Mouse (Mus musculus): ENCODE measurements around the gene Gm32802. TPM values are rescaled to one million over a fixed set of nuclear protein-coding genes. Genes with fewer than 3 reads are reported as not detected.
"Not testable (repeated sequence)": the region's sequence is repeated elsewhere in the genome, so short reads cannot be mapped to it uniquely, and the experiment has no call there.

Gene Gm32802
- polyA plus RNA-seq, 2 experiments, result not detected

GRCm38 (mm10) chr10:118294938-118295337 lies 36.5 kb downstream of the Gm32802 start, which contains the start of gene Iltifb:
Iltifb (minus strand) TSS chr10:118295038.
- Histone ChIP-seq H3K36me3 (replicated peaks; ENCODE audit: control insufficient read depth, insufficient read depth, low read depth) (no peaks in the 10 kb centered on the region), H3K4me3 (ENCODE audit: insufficient read depth in 1 of 2, low read depth in 2 of 2, low read length in 2 of 2) (no peak within 1 kb of the TSS), H3K9me3 (ENCODE audit: control insufficient read depth, low read length) (no peaks in the 10 kb centered on the region), H3K27me3 (ENCODE audit: control insufficient read depth, insufficient read depth, low read length) (no peaks in the 10 kb centered on the region), H3K4me1 (replicated peaks; ENCODE audit: control insufficient read depth in 2 of 2, insufficient read depth in 2 of 2, low read length in 1 of 2) (no peaks in the 10 kb centered on the region), H3K9ac (replicated peaks) (no peak within 1 kb of the TSS), H3K27ac (no peak within 1 kb of the TSS), H3K4me2 (ENCODE audit: low read depth) (no peak within 1 kb of the TSS)
- no peak for TF ChIP-seq EP300 (IDR thresholded peaks at IDR 0.05; ENCODE audit: low read depth)
- TF ChIP-seq CTCF (IDR thresholded peaks at IDR 0.05; ENCODE audit: low read depth), result no peak
- DNase-seq (ENCODE audit: low read depth in 3 of 3, low spot score in 3 of 3) (no peak), ATAC-seq (ENCODE audit: insufficient read depth) (no peak)
- 79% methylated on average over 6 of the region's 6 CpGs for WGBS (ENCODE audit: insufficient replicate concordance)

GRCm38 (mm10) chr10:118302133-118302532 lies 43.6 kb downstream of the Gm32802 start:
- H3K4me3 ChIP-seq (ENCODE audit: insufficient read depth in 1 of 2, low read depth in 2 of 2, low read length in 2 of 2); H3K4me2 ChIP-seq (ENCODE audit: low read depth); H3K9me3 ChIP-seq (ENCODE audit: control insufficient read depth, low read length); DNase-seq (ENCODE audit: low read depth in 3 of 3, low spot score in 3 of 3); H3K36me3 ChIP-seq (replicated peaks; ENCODE audit: control insufficient read depth, insufficient read depth, low read depth); ATAC-seq (ENCODE audit: insufficient read depth); H3K4me1 ChIP-seq (replicated peaks; ENCODE audit: control insufficient read depth in 2 of 2, insufficient read depth in 2 of 2, low read length in 1 of 2); H3K9ac ChIP-seq (replicated peaks); H3K27me3 ChIP-seq (ENCODE audit: control insufficient read depth, insufficient read depth, low read length); H3K27ac ChIP-seq: not testable (repeated sequence)
- 21% methylated on average over 2 of the region's 2 CpGs for WGBS (ENCODE audit: insufficient replicate concordance)

Other genes with a start within 250 kb of the Gm32802 start
- gene Mdm1, start 116.9 kb upstream of the Gm32802 start, polyA plus RNA-seq (2012; rRNA removed), result 5.6 and 6.8 TPM in 2 replicates
- gene Mdm1, start 116.9 kb upstream of the Gm32802 start, polyA plus RNA-seq (2014; fragmentation: Nextera tagmentation; extraction: Ambion mirVana), result 8.4 and 9.8 TPM in 2 replicates
- gene Il22, start 53.7 kb upstream of the Gm32802 start, polyA plus RNA-seq (2012; rRNA removed), result not detected in 2 replicates
- gene Il22, start 53.7 kb upstream of the Gm32802 start, polyA plus RNA-seq (2014; fragmentation: Nextera tagmentation; extraction: Ambion mirVana), result not detected in 2 replicates
- gene Gm32717, start 17.9 kb upstream of the Gm32802 start, polyA plus RNA-seq (2012; rRNA removed), result not detected in 2 replicates
- not detected in 2 replicates for gene Gm32717, start 17.9 kb upstream of the Gm32802 start, polyA plus RNA-seq (2014; fragmentation: Nextera tagmentation; extraction: Ambion mirVana)
- gene Iltifb, start 36.4 kb downstream of the Gm32802 start, polyA plus RNA-seq (2012; rRNA removed), result not detected in 2 replicates
- gene Iltifb, start 36.4 kb downstream of the Gm32802 start, polyA plus RNA-seq (2014; fragmentation: Nextera tagmentation; extraction: Ambion mirVana), result not detected in 2 replicates
- not detected in 2 replicates for gene Gm9040, start 68.3 kb downstream of the Gm32802 start, polyA plus RNA-seq (2012; rRNA removed)
- not detected in 2 replicates for gene Gm9040, start 68.3 kb downstream of the Gm32802 start, polyA plus RNA-seq (2014; fragmentation: Nextera tagmentation; extraction: Ambion mirVana)
- not detected in 2 replicates for gene Gm9044, start 73.7 kb downstream of the Gm32802 start, polyA plus RNA-seq (2012; rRNA removed)
- not detected in 2 replicates for gene Gm9044, start 73.7 kb downstream of the Gm32802 start, polyA plus RNA-seq (2014; fragmentation: Nextera tagmentation; extraction: Ambion mirVana)
- gene Gm9045, start 79.1 kb downstream of the Gm32802 start, polyA plus RNA-seq (2012; rRNA removed), result 0.01 TPM in 1 of 2 replicates, not detected in the other
- 0.05 TPM in 1 of 2 replicates, not detected in the other for gene Gm9045, start 79.1 kb downstream of the Gm32802 start, polyA plus RNA-seq (2014; fragmentation: Nextera tagmentation; extraction: Ambion mirVana)
- not detected in 2 replicates for gene Gm9046, start 84.6 kb downstream of the Gm32802 start, polyA plus RNA-seq (2012; rRNA removed)
- gene Gm9046, start 84.6 kb downstream of the Gm32802 start, polyA plus RNA-seq (2014; fragmentation: Nextera tagmentation; extraction: Ambion mirVana), result not detected in 2 replicates
- not detected in 2 replicates for gene Gm9048, start 90.0 kb downstream of the Gm32802 start, polyA plus RNA-seq (2012; rRNA removed)
- gene Gm9048, start 90.0 kb downstream of the Gm32802 start, polyA plus RNA-seq (2014; fragmentation: Nextera tagmentation; extraction: Ambion mirVana), result 0.18 TPM in 1 of 2 replicates, not detected in the other
- 0.01 TPM in 1 of 2 replicates, not detected in the other for gene Gm9049, start 95.4 kb downstream of the Gm32802 start, polyA plus RNA-seq (2012; rRNA removed)
- gene Gm9049, start 95.4 kb downstream of the Gm32802 start, polyA plus RNA-seq (2014; fragmentation: Nextera tagmentation; extraction: Ambion mirVana), result 0.05 TPM in 1 of 2 replicates, not detected in the other
- gene Ifng, start 182.4 kb downstream of the Gm32802 start, polyA plus RNA-seq (2012; rRNA removed), result not detected in 2 replicates
- not detected in 2 replicates for gene Ifng, start 182.4 kb downstream of the Gm32802 start, polyA plus RNA-seq (2014; fragmentation: Nextera tagmentation; extraction: Ambion mirVana)